Mouse (Mus musculus) liver, postnatal 0 days (tissue): Measurements from ENCODE around the gene Csf2rb.

ENCODE experiments used
- CTCF ChIP-seq: sonication (generic); IDR thresholded peaks from 2 replicates; pipeline ENCODE4 v1.5.1; 2016; ENCODE audit warnings: antibody characterized with exemption, low read depth
- EP300 ChIP-seq: IDR thresholded peaks from 2 replicates; pipeline ENCODE4 v1.6.1; 2016; ENCODE audit warnings: antibody characterized with exemption, low read depth, mild to moderate bottlenecking

DNA sequence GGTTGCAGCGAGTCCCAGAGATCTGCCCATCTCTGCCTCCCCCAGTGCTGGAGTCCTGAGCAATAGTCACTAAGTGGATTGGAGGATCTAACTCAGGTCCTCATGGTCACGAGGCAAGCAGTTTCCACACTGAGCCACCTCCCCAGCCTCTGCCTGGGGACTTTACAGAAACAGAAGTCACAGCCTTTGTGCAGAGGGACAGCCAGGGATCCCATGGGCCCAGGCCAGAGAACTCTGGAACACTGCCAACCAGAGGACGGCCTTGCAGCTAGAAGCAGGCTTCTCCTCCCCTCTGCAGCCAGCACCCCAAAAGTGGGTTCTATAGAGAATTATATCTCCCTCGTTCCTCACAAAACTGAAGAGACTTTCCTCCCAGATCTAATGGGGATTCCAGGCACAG lies 76.4 kb downstream of the Csf2rb start:
- TF ChIP-seq CTCF (no peak), EP300 (no peak)
